Mouse (Mus musculus): Measurements from ENCODE around the gene Cd5.

Cd5 gene

GRCm38 (mm10) chr19:10738811-10739210 is at the start of gene Cd5:
TSS of gene Cd5 (minus strand) at chr19:10739002.
- DNase-seq (ENCODE audit: low read depth, low spot score): no peak

GRCm38 (mm10) chr19:10788242-10788641 is 49.4 kb upstream of the Cd5 start:
- DNase-seq (ENCODE audit: low read depth, low spot score): no peak

GRCm38 (mm10) chr19:10787406-10787805 is 48.6 kb upstream of the Cd5 start:
- no peak for DNase-seq (ENCODE audit: low read depth, low spot score)

GRCm38 (mm10) chr19:10786753-10787152 is 48.0 kb upstream of the Cd5 start:
- DNase-seq (ENCODE audit: low read depth, low spot score): no peak

GRCm38 (mm10) chr19:10784796-10785459 is 46.1 kb upstream of the Cd5 start:
- DNase-seq (ENCODE audit: low read depth, low spot score): no peak

GRCm38 (mm10) chr19:10784061-10784460 is 45.3 kb upstream of the Cd5 start:
- DNase-seq (ENCODE audit: low read depth, low spot score): no peak

- DNase-seq (ENCODE audit: low read depth, low spot score): no peak
Observed at GRCm38 (mm10) chr19:10783168-10783567, 44.4 kb upstream of the Cd5 start.

- DNase-seq (ENCODE audit: low read depth, low spot score): no peak
Observed at GRCm38 (mm10) chr19:10781641-10782040, 42.8 kb upstream of the Cd5 start.

- DNase-seq (ENCODE audit: low read depth, low spot score): no peak
Observed at GRCm38 (mm10) chr19:10776906-10777305, 38.1 kb upstream of the Cd5 start.

- no peak for DNase-seq (ENCODE audit: low read depth, low spot score)
Observed at GRCm38 (mm10) chr19:10774141-10774540, 35.3 kb upstream of the Cd5 start.

GRCm38 (mm10) chr19:10773384-10773783 is 34.6 kb upstream of the Cd5 start:
- DNase-seq (ENCODE audit: low read depth, low spot score): no peak

- DNase-seq (ENCODE audit: low read depth, low spot score): no peak
Observed at GRCm38 (mm10) chr19:10772866-10773265, 34.1 kb upstream of the Cd5 start.

- DNase-seq (ENCODE audit: low read depth, low spot score): no peak
Observed at GRCm38 (mm10) chr19:10771995-10772394, 33.2 kb upstream of the Cd5 start.

GRCm38 (mm10) chr19:10769429-10770195 is 30.8 kb upstream of the Cd5 start:
- DNase-seq (ENCODE audit: low read depth, low spot score): no peak

GRCm38 (mm10) chr19:10768694-10769428 is 30.1 kb upstream of the Cd5 start:
- DNase-seq (ENCODE audit: low read depth, low spot score): no peak

GRCm38 (mm10) chr19:10767631-10768030 is 28.8 kb upstream of the Cd5 start:
- DNase-seq (ENCODE audit: low read depth, low spot score): no peak

- DNase-seq (ENCODE audit: low read depth, low spot score): no peak
Observed at GRCm38 (mm10) chr19:10763381-10764031, 24.7 kb upstream of the Cd5 start.

GRCm38 (mm10) chr19:10762468-10762867 is 23.7 kb upstream of the Cd5 start:
- no peak for DNase-seq (ENCODE audit: low read depth, low spot score)

GRCm38 (mm10) chr19:10761794-10762415 is 23.1 kb upstream of the Cd5 start:
- DNase-seq (ENCODE audit: low read depth, low spot score): no peak

- no peak for DNase-seq (ENCODE audit: low read depth, low spot score)
Observed at GRCm38 (mm10) chr19:10759983-10760831, 21.4 kb upstream of the Cd5 start.

- DNase-seq (ENCODE audit: low read depth, low spot score): no peak
Observed at GRCm38 (mm10) chr19:10759525-10759924, 20.7 kb upstream of the Cd5 start.

Measured in brain, embryonic 18.5 days (tissue).